Mouse (Mus musculus): Measurements from ENCODE around the gene Sult2b1. TPM values are rescaled to one million over a fixed set of nuclear protein-coding genes. Genes with fewer than 3 reads are reported as not detected.

Sult2b1 gene
- polyA plus RNA-seq, 1 experiment, result 8.8 TPM

GRCm38 (mm10) chr7:45748110-45748509 is 36.4 kb downstream of the Sult2b1 start:
- no peaks in the 10 kb centered on the region for H3K4me1 ChIP-seq (ENCODE audit: control insufficient read depth, insufficient read depth, low read length)
- H3K27me3 ChIP-seq (ENCODE audit: control insufficient read depth, insufficient read depth, low read length), result no peaks in the 10 kb centered on the region
- no peak for TF ChIP-seq CTCF (IDR thresholded peaks at IDR 0.05; ENCODE audit: control insufficient read depth, insufficient read depth, insufficient replicate concordance, low read depth, low read length)
- TF ChIP-seq POLR2A (IDR thresholded peaks at IDR 0.05; ENCODE audit: control insufficient read depth, low read depth, low read length), result no peak

DNA sequence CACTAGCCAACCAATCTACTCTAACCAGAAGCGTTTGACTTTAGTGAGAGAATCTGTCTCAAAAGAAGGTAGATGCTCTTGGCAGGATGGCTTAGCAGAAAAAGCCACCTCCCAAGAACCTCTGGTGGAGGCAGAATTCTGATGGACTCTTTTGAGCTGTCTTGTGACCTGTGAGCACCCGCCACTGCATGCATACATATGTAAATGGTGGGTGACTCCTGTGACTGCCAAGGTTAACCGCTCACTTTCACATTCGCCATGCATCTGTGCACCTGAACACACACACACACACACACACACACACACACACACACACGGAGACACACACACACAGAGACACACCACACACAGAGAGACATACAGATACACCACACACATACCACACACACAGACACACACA is 37.0 kb downstream of the Sult2b1 start:
- H3K27ac ChIP-seq (ENCODE audit: control insufficient read depth, insufficient read depth, low read depth, low read length), result no peak overlapping the region
- no peaks in the 10 kb centered on the region for H3K27me3 ChIP-seq (ENCODE audit: control insufficient read depth, insufficient read depth, low read length)
- TF ChIP-seq CTCF (IDR thresholded peaks at IDR 0.05; ENCODE audit: control insufficient read depth, insufficient read depth, insufficient replicate concordance, low read depth, low read length), result no peak
- TF ChIP-seq POLR2A (IDR thresholded peaks at IDR 0.05; ENCODE audit: control insufficient read depth, low read depth, low read length), result no peak
- H3K36me3 ChIP-seq (ENCODE audit: control insufficient read depth, insufficient read depth, low read length), result no peaks in the 10 kb centered on the region
- H3K4me3 ChIP-seq (ENCODE audit: control insufficient read depth, low read depth, low read length), result no peak overlapping the region
- no peaks in the 10 kb centered on the region for H3K4me1 ChIP-seq (ENCODE audit: control insufficient read depth, insufficient read depth, low read length)

More at GRCm38 (mm10) chr7:45748110-45748509, 36.4 kb downstream of the Sult2b1 start:
- Histone ChIP-seq H3K27ac (ENCODE audit: control insufficient read depth, insufficient read depth, low read depth, low read length) (no peak overlapping the region), H3K36me3 (ENCODE audit: control insufficient read depth, insufficient read depth, low read length) (no peaks in the 10 kb centered on the region), H3K4me3 (ENCODE audit: control insufficient read depth, low read depth, low read length) (no peak overlapping the region)

DNA sequence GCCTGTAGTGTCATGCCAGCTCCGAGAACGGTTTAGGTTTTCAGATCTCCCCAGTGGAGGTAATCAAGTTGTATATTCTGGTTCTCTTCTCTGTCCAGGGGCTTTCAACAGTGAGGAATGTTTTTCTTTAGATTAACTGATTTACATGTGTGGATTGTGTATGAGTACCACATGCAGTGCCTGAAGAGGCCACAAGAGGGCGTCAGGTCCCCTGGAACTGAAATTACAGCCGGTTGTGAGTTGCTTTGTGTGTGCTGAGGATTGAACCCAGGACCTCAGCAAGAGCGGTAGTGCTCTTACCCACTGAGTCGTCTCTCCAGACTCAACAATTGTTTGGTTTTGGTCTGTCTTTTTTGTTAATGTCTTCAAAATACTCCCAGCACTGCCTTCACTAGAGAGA is 38.0 kb downstream of the Sult2b1 start:
- no peak overlapping the region for H3K4me3 ChIP-seq (ENCODE audit: control insufficient read depth, low read depth, low read length)
- no peaks in the 10 kb centered on the region for H3K4me1 ChIP-seq (ENCODE audit: control insufficient read depth, insufficient read depth, low read length)
- no peaks in the 10 kb centered on the region for H3K36me3 ChIP-seq (ENCODE audit: control insufficient read depth, insufficient read depth, low read length)
- H3K27ac ChIP-seq (ENCODE audit: control insufficient read depth, insufficient read depth, low read depth, low read length), result no peak overlapping the region
- TF ChIP-seq CTCF (IDR thresholded peaks at IDR 0.05; ENCODE audit: control insufficient read depth, insufficient read depth, insufficient replicate concordance, low read depth, low read length), result peak; percentile 80; the same call in 1 of the 2 replicates
- TF ChIP-seq POLR2A (IDR thresholded peaks at IDR 0.05; ENCODE audit: control insufficient read depth, low read depth, low read length), result no peak
- no peaks in the 10 kb centered on the region for H3K27me3 ChIP-seq (ENCODE audit: control insufficient read depth, insufficient read depth, low read length)

DNA sequence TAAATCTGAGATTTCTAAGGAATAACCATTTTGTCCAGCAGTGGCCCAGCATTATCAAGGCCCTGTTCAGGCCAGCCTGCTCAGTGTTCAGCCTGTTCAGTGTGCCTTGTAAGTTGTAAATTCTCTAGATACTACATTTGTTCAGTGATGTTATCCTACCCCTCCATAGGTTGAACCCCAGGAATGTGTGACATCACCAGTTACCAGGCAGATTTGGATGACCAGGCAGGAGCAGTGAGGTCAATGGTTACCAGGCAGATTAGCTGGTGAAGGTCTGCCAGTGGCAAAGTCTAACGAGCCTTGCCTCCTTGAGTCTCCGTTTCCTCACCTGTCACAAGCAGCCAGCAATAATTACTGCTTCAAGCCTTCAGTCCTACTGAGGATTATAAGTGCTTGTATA is 40.1 kb downstream of the Sult2b1 start:
- Histone ChIP-seq H3K4me1 (ENCODE audit: control insufficient read depth, insufficient read depth, low read length) (no peaks in the 10 kb centered on the region), H3K36me3 (ENCODE audit: control insufficient read depth, insufficient read depth, low read length) (no peaks in the 10 kb centered on the region), H3K4me3 (ENCODE audit: control insufficient read depth, low read depth, low read length) (no peak overlapping the region), H3K27me3 (ENCODE audit: control insufficient read depth, insufficient read depth, low read length) (no peaks in the 10 kb centered on the region), H3K27ac (ENCODE audit: control insufficient read depth, insufficient read depth, low read depth, low read length) (no peak overlapping the region)
- TF ChIP-seq POLR2A (IDR thresholded peaks at IDR 0.05; ENCODE audit: control insufficient read depth, low read depth, low read length) (no peak), CTCF (IDR thresholded peaks at IDR 0.05; ENCODE audit: control insufficient read depth, insufficient read depth, insufficient replicate concordance, low read depth, low read length) (no peak)

DNA sequence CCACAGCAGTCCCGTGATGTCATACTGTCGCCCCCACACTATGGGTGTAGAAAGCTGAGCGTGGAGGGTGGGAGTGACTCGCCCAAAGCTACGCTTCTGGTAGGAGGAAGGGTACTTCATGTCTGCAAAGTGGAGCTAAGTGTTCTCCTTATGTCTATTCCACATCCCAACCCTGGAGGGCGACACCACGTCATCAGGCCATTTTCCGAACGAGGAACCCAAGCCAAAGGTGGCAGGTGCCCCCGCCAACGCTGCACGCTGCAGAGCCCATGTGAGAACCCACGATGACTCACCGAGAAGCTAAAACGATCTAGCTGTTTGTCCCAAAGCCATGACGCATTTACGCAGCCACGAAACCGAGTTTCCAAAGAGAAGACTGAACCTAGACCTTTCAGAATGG is 42.1 kb downstream of the Sult2b1 start:
- H3K27me3 ChIP-seq (ENCODE audit: control insufficient read depth, insufficient read depth, low read length), result no peaks in the 10 kb centered on the region
- H3K36me3 ChIP-seq (ENCODE audit: control insufficient read depth, insufficient read depth, low read length), result no peaks in the 10 kb centered on the region
- H3K27ac ChIP-seq (ENCODE audit: control insufficient read depth, insufficient read depth, low read depth, low read length), result no peak overlapping the region
- no peak overlapping the region for H3K4me3 ChIP-seq (ENCODE audit: control insufficient read depth, low read depth, low read length)
- no peaks in the 10 kb centered on the region for H3K4me1 ChIP-seq (ENCODE audit: control insufficient read depth, insufficient read depth, low read length)
- TF ChIP-seq CTCF (IDR thresholded peaks at IDR 0.05; ENCODE audit: control insufficient read depth, insufficient read depth, insufficient replicate concordance, low read depth, low read length) (no peak), POLR2A (IDR thresholded peaks at IDR 0.05; ENCODE audit: control insufficient read depth, low read depth, low read length) (no peak)

GRCm38 (mm10) chr7:45741777-45742176 is 42.7 kb downstream of the Sult2b1 start:
- no peak overlapping the region for H3K27ac ChIP-seq (ENCODE audit: control insufficient read depth, insufficient read depth, low read depth, low read length)
- H3K4me3 ChIP-seq (ENCODE audit: control insufficient read depth, low read depth, low read length), result no peak overlapping the region
- no peaks in the 10 kb centered on the region for H3K27me3 ChIP-seq (ENCODE audit: control insufficient read depth, insufficient read depth, low read length)
- H3K36me3 ChIP-seq (ENCODE audit: control insufficient read depth, insufficient read depth, low read length), result no peaks in the 10 kb centered on the region
- TF ChIP-seq CTCF (IDR thresholded peaks at IDR 0.05; ENCODE audit: control insufficient read depth, insufficient read depth, insufficient replicate concordance, low read depth, low read length) (no peak), POLR2A (IDR thresholded peaks at IDR 0.05; ENCODE audit: control insufficient read depth, low read depth, low read length) (0 out of 2 replicates have a peak, but pooled peaks have one; percentile 36)
- no peaks in the 10 kb centered on the region for H3K4me1 ChIP-seq (ENCODE audit: control insufficient read depth, insufficient read depth, low read length)

- TF ChIP-seq POLR2A (IDR thresholded peaks at IDR 0.05; ENCODE audit: control insufficient read depth, low read depth, low read length) (no peak), CTCF (IDR thresholded peaks at IDR 0.05; ENCODE audit: control insufficient read depth, insufficient read depth, insufficient replicate concordance, low read depth, low read length) (no peak)
- H3K27ac ChIP-seq (ENCODE audit: control insufficient read depth, insufficient read depth, low read depth, low read length), result peak overlapping the region; percentile 33; the same call in 1 of the 2 replicates
- H3K27me3 ChIP-seq (ENCODE audit: control insufficient read depth, insufficient read depth, low read length), result no peaks in the 10 kb centered on the region
- no peak overlapping the region for H3K4me3 ChIP-seq (ENCODE audit: control insufficient read depth, low read depth, low read length)
- no peaks in the 10 kb centered on the region for H3K4me1 ChIP-seq (ENCODE audit: control insufficient read depth, insufficient read depth, low read length)
- no peaks in the 10 kb centered on the region for H3K36me3 ChIP-seq (ENCODE audit: control insufficient read depth, insufficient read depth, low read length)
Observed at GRCm38 (mm10) chr7:45741308-45741707, 43.2 kb downstream of the Sult2b1 start.

GRCm38 (mm10) chr7:45739820-45740219 is 44.6 kb downstream of the Sult2b1 start:
- H3K27me3 ChIP-seq (ENCODE audit: control insufficient read depth, insufficient read depth, low read length), result no peaks in the 10 kb centered on the region
- TF ChIP-seq CTCF (IDR thresholded peaks at IDR 0.05; ENCODE audit: control insufficient read depth, insufficient read depth, insufficient replicate concordance, low read depth, low read length) (no peak), POLR2A (IDR thresholded peaks at IDR 0.05; ENCODE audit: control insufficient read depth, low read depth, low read length) (no peak)
- no peak overlapping the region for H3K4me3 ChIP-seq (ENCODE audit: control insufficient read depth, low read depth, low read length)
- H3K36me3 ChIP-seq (ENCODE audit: control insufficient read depth, insufficient read depth, low read length), result no peaks in the 10 kb centered on the region
- H3K27ac ChIP-seq (ENCODE audit: control insufficient read depth, insufficient read depth, low read depth, low read length), result no peak overlapping the region
- H3K4me1 ChIP-seq (ENCODE audit: control insufficient read depth, insufficient read depth, low read length), result no peaks in the 10 kb centered on the region; the same call in 1 of the 2 replicates
